Mouse (Mus musculus): ENCODE measurements at regions not wholly inside any gene's neighbourhood (a gene's known extent, or its start where the extent isn't known, plus 50 kb on each side); places are given as distances from the start of the nearest gene placed in this dataset.

DNA sequence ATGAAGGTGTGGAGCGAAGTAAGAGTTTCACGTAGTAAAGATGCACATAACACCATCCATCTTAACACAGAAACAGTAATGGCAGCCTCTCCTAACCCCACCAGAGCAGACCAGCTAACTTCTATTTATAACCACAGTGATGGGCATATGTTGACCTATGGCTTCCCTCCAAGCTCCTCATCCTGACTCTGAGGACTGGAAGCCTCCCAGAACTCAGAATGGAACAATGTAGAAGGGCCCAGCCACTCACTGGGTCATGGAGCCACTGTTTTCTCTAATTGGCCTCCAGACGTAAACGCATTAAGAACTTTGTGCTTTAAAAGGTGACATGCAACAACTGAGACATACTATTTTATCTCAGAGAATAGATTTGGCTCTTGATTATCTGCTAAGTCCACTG, 77.0 kb downstream of the Irs2 start:
- peak in 1 of 2 experiments; percentile 40 for DNase-seq

DNA sequence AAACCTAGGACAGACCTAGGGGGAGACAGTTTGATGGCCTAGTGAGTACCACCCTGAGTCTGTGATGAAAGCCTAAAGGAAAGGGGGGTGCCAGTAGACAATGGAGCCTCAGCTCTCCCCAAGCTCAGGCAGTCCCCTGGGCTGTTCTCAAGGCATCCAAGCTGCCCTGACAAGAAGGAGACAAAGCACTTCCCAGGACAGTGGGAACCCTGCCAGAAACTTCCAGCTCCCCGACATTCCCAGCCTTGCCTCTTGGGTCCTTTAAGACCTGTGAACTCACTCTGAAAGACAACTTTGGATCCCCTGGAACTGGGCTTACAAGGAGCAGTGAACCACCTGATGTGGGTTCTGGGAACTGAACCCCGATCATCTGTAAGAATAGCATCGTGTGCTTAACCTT, 79.4 kb downstream of the Irs2 start:
- DNase-seq, result no peak

DNA sequence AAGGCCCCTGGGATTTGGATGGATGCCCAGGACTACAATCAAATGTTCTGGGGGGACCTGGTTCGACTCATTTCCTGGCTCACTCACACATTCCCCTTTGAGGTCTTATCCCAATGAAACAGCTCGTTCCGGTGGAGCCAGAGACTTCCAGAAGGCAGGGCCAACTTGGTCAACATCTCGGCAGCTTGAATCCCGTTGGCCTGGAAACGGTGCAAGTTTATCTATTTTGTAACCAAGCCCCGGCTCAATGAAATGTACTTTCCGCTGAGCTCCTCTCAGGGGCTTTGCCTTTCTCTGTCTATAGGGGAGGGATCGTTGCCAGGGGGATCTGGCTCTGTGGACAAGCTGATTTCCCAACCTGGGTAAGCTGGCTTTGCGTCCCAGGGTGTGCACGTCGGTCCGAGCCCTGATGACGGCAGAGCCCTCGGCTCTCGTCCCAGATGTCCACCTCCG, 79.9 kb downstream of the Irs2 start:
- DNase-seq, result peak; percentile 30 to 44

DNA sequence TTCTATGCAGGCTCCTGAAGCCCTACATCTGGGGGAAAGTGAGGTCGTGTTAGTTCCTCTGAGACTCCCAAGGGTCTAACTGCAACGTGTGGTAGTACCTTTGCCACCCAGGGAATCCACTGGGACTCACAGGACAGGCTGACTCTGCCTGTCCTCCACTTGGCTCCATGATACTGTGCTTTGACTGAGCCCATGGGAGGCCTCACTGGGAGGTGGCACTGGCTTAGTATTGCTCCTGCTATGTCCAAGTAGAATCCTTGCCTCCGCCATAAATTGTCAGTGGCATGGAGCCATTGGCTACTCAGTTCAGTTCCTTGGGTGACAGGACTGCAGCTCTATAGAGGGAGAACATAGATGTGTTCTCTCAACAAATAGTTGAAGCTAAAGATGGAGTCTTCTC, 81.1 kb downstream of the Irs2 start:
- DNase-seq, result no peak

DNA sequence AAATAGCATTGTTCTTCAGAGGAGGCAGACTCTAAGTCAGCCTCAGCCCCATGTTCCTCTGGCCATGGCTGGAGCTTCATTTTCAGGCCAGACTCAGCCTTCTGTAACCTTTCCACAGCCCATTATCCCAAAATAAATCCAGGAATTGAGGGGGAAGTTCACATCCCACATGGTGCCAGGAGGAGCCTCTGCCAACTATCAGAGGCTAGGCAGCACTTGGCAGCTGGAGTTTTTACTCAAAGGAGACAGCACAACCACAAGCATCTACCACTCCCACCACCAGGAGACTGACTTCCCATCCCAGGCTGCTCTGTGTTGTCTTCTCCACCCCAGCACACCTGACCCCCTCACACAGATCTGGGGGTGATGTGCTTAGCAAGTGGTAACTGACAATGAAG, 81.7 kb downstream of the Irs2 start:
- DNase-seq, result no peak

DNA sequence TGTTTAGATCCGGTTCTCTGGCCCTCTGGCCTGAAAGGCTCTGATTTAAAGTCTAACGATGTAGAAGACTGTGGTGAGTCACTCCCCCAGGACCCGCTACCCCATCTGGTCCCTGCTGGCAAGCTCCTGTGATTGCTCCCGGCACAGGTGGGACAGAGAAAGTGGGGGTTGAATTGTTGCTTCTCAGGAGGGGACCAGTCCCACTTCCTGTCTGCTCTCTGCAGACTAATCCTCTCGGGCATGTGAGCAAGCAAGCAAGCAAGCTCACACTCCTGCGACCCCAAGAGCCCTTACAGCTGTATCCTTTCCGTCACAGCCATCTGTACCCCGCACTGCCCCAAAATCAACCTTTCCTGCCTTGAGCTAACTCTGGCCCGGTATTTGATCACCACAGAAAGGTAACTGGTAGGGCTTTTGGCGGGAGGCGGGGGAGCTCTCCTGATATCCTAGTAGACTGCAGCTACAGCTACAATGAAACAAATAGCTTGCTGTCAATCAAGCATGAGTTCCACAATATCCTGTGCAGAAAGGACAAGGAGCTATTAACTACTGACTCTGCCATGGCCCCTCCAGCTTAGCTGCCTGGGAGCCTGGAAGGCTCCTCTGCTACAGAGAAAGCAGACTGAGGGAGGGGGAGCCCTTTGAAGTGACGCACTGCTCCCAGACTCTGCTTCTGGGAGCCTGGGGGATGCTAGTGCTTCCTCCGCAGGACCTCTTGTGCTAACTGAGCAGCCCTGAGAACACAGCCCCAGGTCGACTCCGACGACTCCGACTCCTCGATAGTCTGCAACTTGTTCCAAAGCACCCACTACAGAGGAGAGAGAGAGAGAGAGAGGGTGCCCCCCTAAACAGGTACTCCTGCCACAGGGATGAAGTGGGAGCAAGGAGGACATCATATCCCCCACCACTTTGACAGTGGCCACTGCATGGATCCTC, 82.4 kb downstream of the Irs2 start:
- DNase-seq, result no peak

DNA sequence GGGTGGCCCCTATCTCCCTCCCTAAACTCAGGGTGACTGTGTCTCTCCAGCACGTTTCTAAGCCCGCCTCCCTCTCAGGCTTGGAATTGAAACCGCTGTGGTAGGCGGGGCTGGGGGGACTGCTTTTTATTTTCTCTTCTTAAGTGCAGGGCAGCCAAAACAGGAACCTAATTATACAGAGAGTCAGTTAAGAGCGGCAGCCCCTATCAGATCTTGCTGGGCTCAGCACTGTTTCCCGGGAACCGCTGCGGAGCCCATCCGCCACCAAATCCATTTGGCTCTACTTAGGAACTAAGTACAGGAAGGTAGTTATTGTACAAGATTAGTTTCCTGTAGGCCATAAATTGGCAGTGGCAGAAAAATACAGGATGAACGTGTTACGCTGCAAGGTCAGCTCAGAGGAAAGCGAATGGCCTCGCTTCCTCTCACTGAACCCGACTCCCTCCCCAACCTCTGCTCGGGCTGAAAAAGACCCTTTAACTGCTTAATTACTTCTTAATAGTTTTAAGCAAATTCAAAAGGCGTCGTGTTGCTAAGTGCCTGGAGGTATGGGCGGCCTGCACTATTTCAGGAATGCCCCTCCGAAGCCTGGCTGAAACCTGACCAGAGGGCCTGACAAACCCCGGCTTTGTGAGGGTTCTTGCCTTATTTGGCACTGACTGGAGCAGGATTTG, 83.6 kb downstream of the Irs2 start:
- no peak for DNase-seq

DNA sequence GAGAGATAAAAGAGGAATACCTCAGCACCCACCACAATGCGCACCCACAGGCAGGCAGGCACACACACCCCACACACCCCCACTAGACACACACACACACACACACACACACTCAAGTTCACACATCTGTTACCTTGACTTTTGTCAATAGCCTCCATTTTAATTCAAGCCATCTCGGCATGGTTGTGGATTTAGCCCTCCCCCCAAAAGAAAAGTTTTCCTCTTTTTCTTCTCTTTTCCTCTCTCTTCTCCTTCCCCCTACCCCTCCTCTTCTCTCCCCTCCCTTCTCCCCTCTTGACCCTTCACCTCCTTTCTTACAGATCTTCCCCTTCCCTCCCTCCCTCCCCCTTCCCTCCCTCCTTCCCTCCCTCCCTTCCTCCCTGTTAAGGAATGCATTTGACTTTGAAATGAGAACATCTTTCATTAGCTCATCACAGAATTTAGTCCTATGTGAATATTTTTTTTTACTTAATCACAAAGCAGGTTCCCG, 84.2 kb downstream of the Irs2 start:
- DNase-seq, result no peak

DNA sequence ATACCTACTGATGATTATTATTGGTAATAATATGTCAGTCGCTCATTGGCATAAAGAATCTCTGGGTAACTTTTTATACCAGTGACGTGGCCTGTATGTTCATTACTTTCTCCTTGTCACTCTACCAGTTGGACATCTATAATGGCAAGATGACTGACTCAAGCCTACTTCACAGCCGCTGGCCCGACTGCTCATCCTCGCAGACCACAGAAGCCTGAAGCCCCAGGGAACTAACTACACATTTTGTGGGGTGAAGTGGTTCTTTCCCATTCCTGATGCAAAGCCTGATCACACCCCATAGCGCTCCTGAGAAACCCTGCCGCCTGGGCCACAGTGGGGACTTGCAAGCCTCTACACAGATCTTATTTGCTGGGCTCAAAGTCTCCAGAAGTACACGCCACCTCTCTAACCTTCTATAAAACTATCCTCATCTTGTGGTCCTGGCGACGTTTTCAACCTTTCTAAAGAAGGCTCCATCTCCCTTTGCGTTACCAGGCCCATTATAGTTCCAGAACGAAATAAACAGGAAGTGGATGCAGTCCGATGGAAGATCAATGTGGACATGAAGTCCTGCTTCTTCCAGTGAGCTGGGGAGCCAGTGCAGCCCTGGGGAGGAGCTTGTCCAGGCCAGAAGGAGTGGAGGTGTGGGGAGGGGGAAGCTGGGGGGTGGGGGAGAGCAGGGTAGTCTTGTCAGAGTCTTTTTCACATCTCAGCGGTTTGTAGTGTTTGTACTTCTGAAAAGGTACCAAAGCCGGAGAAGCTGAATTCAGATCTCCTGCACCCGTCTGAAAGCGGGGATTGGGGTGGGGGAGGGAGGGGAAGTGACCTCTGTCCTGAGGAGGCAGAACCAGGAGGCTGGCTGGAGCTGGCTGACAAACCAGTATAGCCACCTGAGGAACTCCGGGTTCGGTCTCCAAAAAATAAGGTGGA, 84.9 kb downstream of the Irs2 start:
- no peak for DNase-seq

DNA sequence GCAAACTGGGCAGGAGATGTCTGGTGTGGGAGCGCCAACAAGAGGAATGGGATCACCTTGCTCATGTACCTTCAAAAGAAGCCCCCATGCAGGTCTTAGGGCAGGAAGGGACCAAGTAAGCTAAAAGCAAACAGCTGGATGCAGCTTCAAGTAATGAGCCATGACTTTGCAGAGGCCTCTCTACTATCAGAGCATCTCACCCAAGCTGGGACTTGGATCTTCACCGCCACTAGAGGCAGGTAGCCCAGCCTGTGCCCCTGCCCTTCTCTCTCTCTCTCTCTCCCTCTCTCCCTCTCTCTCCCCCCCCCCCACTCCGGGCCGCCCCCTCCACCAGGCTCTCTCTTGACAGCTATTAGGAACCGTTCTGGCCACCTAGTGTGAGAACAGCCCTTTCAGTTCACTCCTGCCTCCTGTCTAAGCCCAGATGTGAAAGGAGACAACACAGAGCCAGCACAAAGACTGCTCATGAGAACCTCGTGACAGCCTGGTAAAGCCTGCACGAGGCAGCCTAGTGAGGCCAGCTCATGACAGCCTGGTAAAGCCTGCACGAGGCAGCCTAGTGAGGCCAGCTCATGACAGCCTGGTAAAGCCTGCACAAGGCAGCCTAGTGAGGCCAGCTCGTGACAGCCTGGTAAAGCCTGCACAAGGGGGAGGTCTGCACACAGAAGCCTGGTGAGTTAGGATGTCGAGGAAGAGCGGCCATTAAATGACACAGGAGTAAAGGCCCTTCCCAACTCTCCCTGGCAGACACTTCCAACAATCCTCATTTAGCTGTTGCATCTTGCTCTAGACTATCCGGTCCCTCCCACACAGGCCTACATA, 85.8 kb downstream of the Irs2 start:
- DNase-seq, result no peak

DNA sequence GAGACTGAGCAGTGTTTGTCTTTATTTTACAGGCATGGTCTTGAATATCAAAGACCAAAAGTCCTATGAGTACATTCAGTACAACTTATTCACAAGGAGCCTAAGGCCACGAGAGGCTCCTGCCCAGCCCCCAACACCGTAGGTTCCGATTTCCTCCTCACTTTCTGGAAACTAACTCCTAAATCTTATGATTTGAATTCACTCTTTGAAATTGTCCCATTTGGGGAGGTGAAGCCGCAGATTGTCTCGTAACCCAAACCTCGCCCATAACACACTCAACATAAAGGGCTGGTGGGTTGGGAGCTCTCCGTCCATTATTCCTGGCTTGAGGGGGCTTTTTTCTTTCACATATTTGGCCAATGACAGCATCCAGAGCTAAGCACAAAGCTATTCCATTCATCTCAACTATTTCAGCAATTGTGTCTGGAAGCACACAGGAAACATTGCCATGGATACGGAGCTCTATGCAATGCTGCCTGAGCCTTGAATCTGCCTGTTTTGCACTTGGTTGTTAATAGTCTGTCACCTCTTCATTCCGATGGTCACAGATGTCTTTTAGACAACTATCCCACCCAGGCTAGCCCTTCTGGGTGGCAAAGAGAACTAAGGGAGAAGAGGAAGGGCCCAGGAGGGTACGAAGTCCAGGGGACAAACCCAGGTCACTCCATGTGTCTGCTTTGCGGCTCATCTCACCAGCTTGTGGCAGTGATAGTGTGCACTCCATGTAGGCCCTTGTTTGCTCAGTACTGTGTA, 86.6 kb downstream of the Irs2 start:
- no peak for DNase-seq

DNA sequence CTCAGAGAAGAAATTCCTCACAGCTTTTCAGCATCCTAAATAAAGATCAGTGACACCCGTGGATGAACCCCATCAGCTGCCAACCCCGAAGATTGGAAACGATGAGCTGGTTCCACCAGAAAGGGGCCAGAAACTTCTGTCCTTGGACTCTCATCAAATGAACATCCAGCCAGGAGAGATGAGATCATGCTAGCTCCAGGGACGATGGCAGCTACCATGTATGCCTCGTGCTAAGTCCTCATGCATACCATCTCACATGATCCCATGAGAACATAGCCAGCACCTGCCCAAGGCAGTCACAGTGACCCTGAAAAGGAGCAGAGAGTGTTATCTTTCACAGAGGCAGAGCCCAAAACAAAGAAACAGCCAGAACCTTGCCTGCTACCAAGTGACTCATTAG, 88.6 kb downstream of the Irs2 start:
- no peak for DNase-seq

DNA sequence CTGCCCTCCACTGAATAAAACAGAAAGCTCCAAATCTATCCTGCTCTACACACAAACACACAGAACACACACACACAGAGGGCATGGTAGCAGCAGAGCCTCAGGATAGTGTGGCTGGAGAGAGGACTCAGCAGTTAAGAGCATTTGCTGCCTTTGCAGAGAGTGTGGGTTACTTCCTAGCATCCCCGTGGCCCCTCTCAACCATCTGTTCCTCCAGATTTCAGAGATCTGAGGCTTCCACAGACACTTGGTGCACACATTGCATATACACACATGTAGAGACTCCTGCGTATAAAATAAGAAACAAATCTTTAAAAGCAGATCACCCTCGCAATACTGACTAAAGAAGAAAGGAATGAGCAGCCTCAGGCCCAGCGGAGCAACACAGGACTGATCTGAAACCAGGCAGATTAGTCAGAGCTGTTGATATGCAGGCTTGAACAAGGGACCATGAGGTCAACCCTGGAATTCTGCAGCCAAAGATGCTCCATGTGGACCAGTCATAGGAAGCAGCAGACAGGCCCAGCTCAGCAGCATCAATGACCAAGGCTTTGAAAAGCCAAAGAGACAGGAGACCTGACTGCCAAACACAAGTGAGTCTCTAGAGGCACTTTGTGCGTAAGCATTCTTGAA, 89.7 kb downstream of the Irs2 start:
- no peak for DNase-seq

DNA sequence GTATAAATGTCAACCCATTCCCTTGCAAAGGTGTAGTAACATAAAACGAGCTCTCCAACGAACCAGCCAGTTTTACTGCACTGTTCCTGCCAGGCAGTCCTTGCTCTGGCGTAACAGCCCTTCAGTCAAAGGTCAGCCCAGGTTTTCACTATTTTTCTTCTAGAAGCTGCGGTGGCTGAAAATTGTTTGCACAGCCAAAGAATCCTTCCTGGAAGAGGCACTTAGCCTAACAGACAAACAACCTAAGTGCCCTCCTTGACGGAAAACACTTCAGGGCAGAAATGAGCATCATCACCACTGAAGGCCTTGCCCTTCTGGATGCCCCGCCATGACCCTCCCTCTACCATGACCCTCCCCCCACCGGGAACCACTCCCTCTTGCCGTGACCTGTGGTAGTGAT, 93.6 kb downstream of the Irs2 start:
- no peak for DNase-seq

DNA sequence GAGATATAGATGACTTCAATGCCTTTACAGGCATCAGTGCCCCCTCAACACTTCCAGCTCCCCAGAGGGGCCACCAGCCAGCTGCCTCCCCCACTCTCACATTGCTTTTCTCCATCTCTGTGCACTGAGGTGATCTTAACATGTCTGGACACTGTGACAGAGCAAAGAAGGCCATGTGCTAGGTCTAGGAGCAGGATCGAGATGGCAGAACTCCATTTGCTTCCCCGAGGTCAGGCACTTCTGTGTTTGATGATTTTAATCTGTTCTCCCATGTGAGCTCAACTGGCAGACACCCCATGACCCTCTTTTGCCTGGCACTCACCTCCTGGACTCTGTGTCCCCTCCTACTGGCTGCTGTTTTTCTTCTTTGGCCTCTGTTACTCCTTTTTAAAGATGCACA, 95.8 kb downstream of the Irs2 start:
- no peak for DNase-seq

DNA sequence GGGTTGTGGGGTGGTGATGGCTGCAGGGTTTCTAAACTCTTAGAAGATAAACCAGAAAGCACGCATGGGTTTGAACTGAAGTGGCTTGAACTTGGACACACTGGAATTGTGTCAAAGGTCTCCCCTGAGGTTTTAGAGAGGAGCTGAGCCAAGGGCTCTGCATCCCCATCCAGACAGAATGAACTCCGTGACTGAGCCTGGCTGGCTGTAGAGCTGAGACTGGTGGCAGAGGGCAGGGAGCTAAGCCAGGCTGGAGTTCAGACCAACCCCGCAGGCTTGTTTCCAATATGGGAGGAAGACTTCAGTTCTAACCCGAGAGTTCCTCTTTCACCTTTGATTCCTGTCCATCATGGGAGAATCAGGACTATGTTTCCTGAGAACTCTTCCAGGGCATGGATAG, 96.9 kb downstream of the Irs2 start:
- no peak for DNase-seq

DNA sequence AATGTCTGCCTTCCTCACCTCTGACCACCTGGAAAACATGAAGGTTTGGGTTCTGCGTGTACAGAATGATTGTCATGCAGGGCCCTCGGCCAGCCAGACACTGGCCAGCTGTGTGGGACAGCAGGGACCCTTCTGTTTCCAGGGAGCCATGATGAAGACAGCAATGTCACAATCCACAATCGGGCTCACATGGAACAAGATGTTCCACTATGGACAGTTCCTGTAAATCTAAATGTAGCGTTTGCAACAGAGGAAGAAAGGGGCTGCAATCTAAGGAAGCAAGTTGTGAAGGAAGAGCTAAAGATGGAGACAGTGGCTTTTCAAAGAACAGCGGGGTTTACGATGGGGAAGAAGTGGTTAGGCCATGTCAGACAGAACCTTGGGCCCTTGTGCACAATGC, 97.3 kb downstream of the Irs2 start:
- no peak for DNase-seq

DNA sequence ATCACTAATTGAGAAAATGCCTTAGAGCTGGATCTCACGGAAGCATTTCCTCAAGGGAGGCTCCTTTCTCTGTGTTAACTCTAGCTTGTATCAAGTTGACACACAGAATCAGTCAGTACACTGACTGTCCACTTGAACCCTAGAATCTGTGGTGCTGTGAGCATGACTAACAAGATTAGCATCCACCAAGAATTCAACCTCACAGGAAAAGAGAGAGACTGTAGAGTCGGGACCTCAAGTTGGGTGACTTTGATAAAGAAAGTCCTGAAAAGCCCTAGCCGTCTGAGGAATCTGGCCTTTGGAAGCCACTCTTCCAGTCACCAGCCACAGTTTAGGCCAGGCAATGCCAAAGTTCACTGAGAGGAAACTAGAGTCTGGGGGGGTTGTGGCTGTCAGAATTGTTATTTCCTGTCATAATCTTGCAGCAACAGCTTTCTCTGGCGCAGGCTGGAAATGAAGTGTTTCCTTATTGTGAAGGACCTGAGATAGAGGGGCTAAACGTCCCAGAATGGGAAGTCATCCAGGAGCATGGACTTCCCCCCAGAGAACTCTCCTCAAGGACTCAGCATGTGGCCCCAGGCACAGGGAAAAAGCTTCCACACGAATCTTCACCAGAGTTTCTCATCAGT, 97.9 kb downstream of the Irs2 start:
- DNase-seq, result no peak

DNA sequence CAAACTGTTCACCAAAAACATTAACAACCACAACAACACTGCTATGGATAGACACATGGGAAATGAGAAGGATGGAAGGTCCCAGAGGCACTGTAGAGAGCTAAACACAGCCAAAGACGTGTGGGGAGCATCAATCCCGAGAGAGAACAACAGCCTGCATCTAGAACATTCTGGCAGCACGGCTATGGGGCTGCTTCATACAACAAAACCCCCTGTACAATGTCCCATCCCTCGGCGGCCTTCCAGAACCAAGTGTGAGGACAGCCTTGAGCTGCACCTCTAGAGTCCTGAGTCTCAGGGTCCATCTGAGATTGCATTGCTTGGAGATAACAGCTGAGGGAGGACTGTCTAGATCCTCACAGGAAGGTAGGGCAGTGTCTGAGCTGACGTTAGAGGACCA, 99.1 kb downstream of the Irs2 start:
- no peak for DNase-seq

DNA sequence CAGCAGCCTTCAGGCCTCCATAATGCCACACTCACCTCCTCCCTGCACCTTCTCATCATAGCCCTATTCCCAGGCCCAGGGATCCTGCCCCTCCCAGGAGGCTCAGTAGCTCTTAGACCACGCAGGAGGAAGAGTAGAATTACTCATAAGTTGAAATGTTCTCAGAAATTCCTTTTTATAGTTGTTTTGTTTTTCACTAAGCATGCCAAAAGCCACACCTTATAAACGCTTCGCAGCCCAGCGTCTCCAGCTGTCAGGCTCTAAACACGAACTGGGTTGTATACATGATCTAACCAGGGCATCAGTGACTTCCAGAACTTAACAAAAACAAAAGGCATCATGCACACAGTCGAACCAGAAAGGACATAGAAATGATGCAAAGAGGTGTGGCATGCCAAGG, 101.9 kb downstream of the Irs2 start:
- no peak for DNase-seq

Data from cerebellum, postnatal 14 days (tissue).